Mouse (Mus musculus) spleen, postnatal 10 days (tissue): ENCODE results near the gene Tmem248.

Experiments used
- DNase-seq, 2 experiments: peaks; one replicate each; pipeline ENCODE4 v3.0.0; 2021 to 2022; ENCODE audit warnings: low spot score in 2 of 2

Tmem248 gene

GRCm38 (mm10) chr5:130257303-130257702, 40.4 kb downstream of the Tmem248 start:
- no peak for DNase-seq

- no peak for DNase-seq
Measured at GRCm38 (mm10) chr5:130263454-130263853, 46.6 kb downstream of the Tmem248 start.

- no peak for DNase-seq
Measured at GRCm38 (mm10) chr5:130264433-130265005, 47.6 kb downstream of the Tmem248 start.

- DNase-seq, result peak; percentile 45 to 77
Measured at GRCm38 (mm10) chr5:130266651-130267050, 49.8 kb downstream of the Tmem248 start.

GRCm38 (mm10) chr5:130267316-130267715, 50.4 kb downstream of the Tmem248 start:
- peak in 1 of 2 experiments; percentile 36 for DNase-seq

GRCm38 (mm10) chr5:130268976-130269375, 52.1 kb downstream of the Tmem248 start:
- DNase-seq, result no peak

GRCm38 (mm10) chr5:130272344-130272743, 55.5 kb downstream of the Tmem248 start:
- DNase-seq, result no peak

- DNase-seq, result no peak
Measured at GRCm38 (mm10) chr5:130273046-130273445, 56.2 kb downstream of the Tmem248 start.

GRCm38 (mm10) chr5:130275509-130275908, 58.6 kb downstream of the Tmem248 start:
- peak in 1 of 2 experiments; percentile 57 for DNase-seq

GRCm38 (mm10) chr5:130278011-130278472, 61.2 kb downstream of the Tmem248 start:
- peak in 1 of 2 experiments; percentile 32 for DNase-seq

GRCm38 (mm10) chr5:130283079-130283732, 66.3 kb downstream of the Tmem248 start:
- no peak for DNase-seq

GRCm38 (mm10) chr5:130288106-130288505, 71.2 kb downstream of the Tmem248 start:
- no peak for DNase-seq

GRCm38 (mm10) chr5:130290242-130290641, 73.4 kb downstream of the Tmem248 start:
- DNase-seq, result peak in 1 of 2 experiments; percentile 22

- no peak for DNase-seq
Measured at GRCm38 (mm10) chr5:130290775-130291174, 73.9 kb downstream of the Tmem248 start.

- DNase-seq, result no peak
Measured at GRCm38 (mm10) chr5:130292976-130293375, 76.1 kb downstream of the Tmem248 start.
